Mouse (Mus musculus) hindbrain, embryonic 14.5 days (tissue): Measurements from ENCODE around the gene Psd. TPM values are rescaled to one million over a fixed set of nuclear protein-coding genes. Genes with fewer than 3 reads are reported as not detected.

ENCODE experiments used
- ATAC-seq: fragments of 200-750 bp; cut with Nextera tagmentation; 2 replicates; pipeline ENCODE4 v1.8.0; 2017; ENCODE audit warnings: moderate number of reproducible peaks, mild to moderate bottlenecking, moderate TSS enrichment, moderate library complexity; ENCODE audit not compliant: low FRiP score
- DNase-seq: peaks from one replicate; pipeline ENCODE4 v3.0.0-alpha.2; 2015; ENCODE audit warnings: low spot score
- H3K27ac ChIP-seq: fragments of 300-500 bp; sonication (generic); 2 replicates; pipeline ENCODE4 v1.5.1; 2014; ENCODE audit warnings: mild to moderate bottlenecking, moderate library complexity
- H3K27me3 ChIP-seq: fragments of 300-500 bp; sonication (generic); 2 replicates; pipeline ENCODE4 v1.6.1; 2014; ENCODE audit warnings: mild to moderate bottlenecking, low read length, mixed read lengths; ENCODE audit not compliant: control insufficient read depth, insufficient read depth
- H3K36me3 ChIP-seq: fragments of 300-500 bp; sonication (generic); replicated peaks from 2 replicates; pipeline ENCODE4 v1.6.1; 2014; ENCODE audit not compliant: control insufficient read depth, insufficient read depth
- H3K4me1 ChIP-seq: fragments of 300-500 bp; sonication (generic); replicated peaks from 2 replicates; pipeline ENCODE4 v1.6.1; 2014; ENCODE audit warnings: antibody characterized with exemption, low read length, mixed read lengths; ENCODE audit not compliant: control insufficient read depth, insufficient read depth
- H3K4me2 ChIP-seq: fragments of 300-500 bp; sonication (generic); replicated peaks from 2 replicates; pipeline ENCODE4 v1.6.1; 2014; ENCODE audit warnings: mild to moderate bottlenecking, moderate library complexity
- H3K4me3 ChIP-seq: fragments of 300-500 bp; sonication (generic); replicated peaks from 2 replicates; pipeline ENCODE4 v1.5.1; 2014; ENCODE audit warnings: mild to moderate bottlenecking, low read length
- H3K9ac ChIP-seq: fragments of 300-500 bp; sonication (generic); 2 replicates; pipeline ENCODE4 v1.6.1; 2014
- H3K9me3 ChIP-seq: fragments of 300-500 bp; sonication (generic); 2 replicates; pipeline ENCODE4 v1.6.1; 2016; ENCODE audit warnings: low read length; ENCODE audit not compliant: control insufficient read depth
- WGBS: fragments of 180-500 bp; shearing (Covaris S2); extraction: QIAGEN DNeasy Blood & Tissue Kit; methylation state at CpG from one replicate; pipeline ENCODE4 v1.1.7; 2014; 5-methylcytosine and 5-hydroxymethylcytosine counted together
- polyA plus RNA-seq: library from polyadenylated mRNA; unstranded; fragments of >200 nt; fragmentation: Nextera tagmentation; extraction: Ambion mirVana; gene quantifications from 2 replicates; pipeline ENCODE4 v1.2.1, GENCODE M21; 2014

Gene Psd
- polyA plus RNA-seq, 1 experiment from 2014 or later, result 131 TPM

DNA sequence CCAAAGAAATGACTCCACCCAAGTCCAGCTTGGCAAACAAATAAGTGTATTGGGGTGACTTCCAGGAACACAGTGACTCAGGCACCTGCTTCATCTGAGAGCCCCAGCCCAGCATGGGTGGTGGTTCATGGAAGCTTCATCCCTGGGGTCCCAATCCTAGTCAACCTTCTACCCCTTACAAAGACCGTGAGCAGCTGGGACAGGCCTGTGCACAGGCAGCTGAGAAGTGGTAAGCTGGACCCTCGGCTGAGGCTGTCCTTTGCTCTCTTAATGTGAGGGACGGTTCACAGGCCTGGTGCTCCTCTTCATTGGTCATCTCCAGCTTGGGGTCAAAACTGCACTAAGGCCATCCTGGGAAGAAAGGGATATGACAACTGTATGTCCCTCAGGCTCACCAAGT, 39.4 kb downstream of the Psd start:
- Histone ChIP-seq H3K9ac (no peak overlapping the region), H3K27me3 (no peaks in the 10 kb centered on the region), H3K9me3 (no peaks in the 10 kb centered on the region), H3K4me1 (no peaks in the 10 kb centered on the region), H3K4me3 (no peak overlapping the region), H3K36me3 (peaks cover 53% of the 10 kb centered on the region), H3K27ac (no peak overlapping the region), H3K4me2 (no peak overlapping the region)
- ATAC-seq (no peak), DNase-seq (no peak)
- WGBS, result 87% methylated on average over 3 of the region's 3 CpGs

DNA sequence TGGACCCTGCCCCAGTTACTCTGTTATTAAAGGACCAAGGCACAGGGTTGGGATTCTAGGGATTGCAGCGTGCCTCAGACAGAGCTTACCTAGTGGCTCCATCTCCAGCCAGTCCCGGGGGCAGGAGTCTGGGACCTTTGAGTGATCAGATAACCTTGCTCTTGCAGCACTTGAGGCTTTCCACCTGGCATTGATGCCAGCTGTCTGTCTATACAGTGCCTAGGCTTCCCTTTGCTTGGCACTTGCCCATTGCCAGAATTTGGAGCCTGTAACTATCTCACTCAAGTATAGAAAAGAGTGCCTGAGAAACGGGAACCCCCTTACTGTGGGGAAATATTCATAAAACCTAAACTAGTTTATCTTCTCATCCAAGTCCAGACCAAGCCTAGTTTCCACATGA, 40.0 kb downstream of the Psd start:
- no peak for ATAC-seq
- WGBS, result 94% methylated on average over 3 of the region's 3 CpGs
- H3K9ac ChIP-seq, result no peak overlapping the region
- peaks cover 59% of the 10 kb centered on the region for H3K36me3 ChIP-seq
- H3K4me2 ChIP-seq, result no peak overlapping the region
- H3K4me1 ChIP-seq, result no peaks in the 10 kb centered on the region
- H3K27me3 ChIP-seq, result no peaks in the 10 kb centered on the region
- H3K9me3 ChIP-seq, result no peaks in the 10 kb centered on the region
- H3K4me3 ChIP-seq, result no peak overlapping the region
- H3K27ac ChIP-seq, result no peak overlapping the region
- no peak for DNase-seq

DNA sequence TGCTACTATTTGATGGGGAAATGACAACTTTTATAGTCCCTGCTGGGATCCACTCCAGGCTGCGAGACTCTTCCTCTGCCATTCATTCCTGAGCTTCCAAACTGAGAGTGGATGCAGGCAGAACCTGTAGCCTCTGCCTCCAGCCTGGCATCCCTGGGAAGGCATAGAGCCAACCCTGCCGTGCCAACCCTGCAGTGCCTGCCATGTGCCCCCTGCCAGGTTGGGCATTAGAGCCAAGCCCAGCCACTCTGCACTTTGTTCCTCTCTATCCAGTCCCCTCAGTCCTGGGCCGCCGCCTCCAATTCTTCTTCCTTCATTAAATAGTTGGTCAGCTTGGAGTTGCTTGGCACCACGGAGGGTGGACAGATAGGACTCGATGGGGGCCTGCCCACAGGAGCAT, 40.9 kb downstream of the Psd start:
- Histone ChIP-seq H3K4me1 (no peaks in the 10 kb centered on the region), H3K36me3 (peaks cover 68% of the 10 kb centered on the region), H3K27me3 (no peaks in the 10 kb centered on the region), H3K4me2 (no peak overlapping the region), H3K4me3 (no peak overlapping the region), H3K9me3 (no peaks in the 10 kb centered on the region), H3K9ac (no peak overlapping the region), H3K27ac (no peak overlapping the region)
- 90% methylated on average over 6 of the region's 6 CpGs for WGBS
- no peak for DNase-seq
- no peak for ATAC-seq

DNA sequence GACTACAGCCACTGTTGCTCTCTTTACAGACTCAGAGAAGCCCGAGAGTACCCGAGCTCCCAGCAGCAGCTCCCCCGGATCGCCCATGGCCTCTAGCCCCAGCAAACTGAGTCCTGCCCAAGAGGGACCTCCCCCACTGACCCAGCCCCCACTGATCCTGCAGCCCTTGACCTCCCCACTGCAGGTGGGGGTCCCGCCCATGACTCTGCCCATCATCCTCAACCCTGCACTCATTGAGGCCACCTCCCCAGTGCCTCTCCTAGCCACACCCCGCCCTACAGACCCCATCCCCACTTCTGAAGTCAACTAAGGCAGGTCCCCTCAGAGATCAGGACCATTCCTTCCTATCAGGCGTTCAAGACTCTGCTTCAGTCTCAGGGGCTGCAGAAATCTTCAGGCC, 41.3 kb downstream of the Psd start:
- no peaks in the 10 kb centered on the region for H3K4me1 ChIP-seq

DNA sequence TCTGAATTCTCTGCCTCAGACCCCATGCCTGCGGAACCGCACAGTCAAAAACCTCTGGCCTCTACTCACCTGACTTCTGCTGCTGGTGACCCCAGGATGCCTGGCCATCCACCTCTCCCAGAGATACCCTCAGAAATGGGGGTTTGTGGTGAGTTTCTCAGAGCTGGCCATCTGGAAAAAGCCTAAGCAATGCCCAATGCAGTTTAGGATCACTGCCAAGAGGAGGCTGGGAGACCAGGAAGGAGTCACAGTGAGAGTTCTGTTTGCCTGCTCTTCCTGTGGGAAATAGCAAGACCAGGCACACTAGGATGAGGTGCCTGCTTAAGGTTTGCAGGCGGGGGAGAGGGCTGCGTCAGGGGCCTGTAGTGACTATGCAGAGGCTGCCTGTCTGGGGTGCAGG, 42.3 kb downstream of the Psd start:
- no peak for DNase-seq
- Histone ChIP-seq H3K9ac (no peak overlapping the region), H3K27ac (no peak overlapping the region), H3K4me2 (no peak overlapping the region), H3K27me3 (no peaks in the 10 kb centered on the region), H3K9me3 (no peaks in the 10 kb centered on the region), H3K36me3 (peaks cover 82% of the 10 kb centered on the region), H3K4me1 (no peaks in the 10 kb centered on the region), H3K4me3 (no peak overlapping the region)
- ATAC-seq, result no peak
- WGBS, result 93% methylated on average over 4 of the region's 4 CpGs

More for the DNA sequence above, 41.3 kb downstream of the Psd start:
- Histone ChIP-seq H3K27me3 (no peaks in the 10 kb centered on the region), H3K27ac (no peak overlapping the region), H3K4me2 (no peak overlapping the region), H3K4me3 (no peak overlapping the region), H3K36me3 (peaks cover 72% of the 10 kb centered on the region), H3K9me3 (no peaks in the 10 kb centered on the region), H3K9ac (no peak overlapping the region)
- 84% methylated on average over 7 of the region's 7 CpGs for WGBS
- ATAC-seq, result no peak
- no peak for DNase-seq

DNA sequence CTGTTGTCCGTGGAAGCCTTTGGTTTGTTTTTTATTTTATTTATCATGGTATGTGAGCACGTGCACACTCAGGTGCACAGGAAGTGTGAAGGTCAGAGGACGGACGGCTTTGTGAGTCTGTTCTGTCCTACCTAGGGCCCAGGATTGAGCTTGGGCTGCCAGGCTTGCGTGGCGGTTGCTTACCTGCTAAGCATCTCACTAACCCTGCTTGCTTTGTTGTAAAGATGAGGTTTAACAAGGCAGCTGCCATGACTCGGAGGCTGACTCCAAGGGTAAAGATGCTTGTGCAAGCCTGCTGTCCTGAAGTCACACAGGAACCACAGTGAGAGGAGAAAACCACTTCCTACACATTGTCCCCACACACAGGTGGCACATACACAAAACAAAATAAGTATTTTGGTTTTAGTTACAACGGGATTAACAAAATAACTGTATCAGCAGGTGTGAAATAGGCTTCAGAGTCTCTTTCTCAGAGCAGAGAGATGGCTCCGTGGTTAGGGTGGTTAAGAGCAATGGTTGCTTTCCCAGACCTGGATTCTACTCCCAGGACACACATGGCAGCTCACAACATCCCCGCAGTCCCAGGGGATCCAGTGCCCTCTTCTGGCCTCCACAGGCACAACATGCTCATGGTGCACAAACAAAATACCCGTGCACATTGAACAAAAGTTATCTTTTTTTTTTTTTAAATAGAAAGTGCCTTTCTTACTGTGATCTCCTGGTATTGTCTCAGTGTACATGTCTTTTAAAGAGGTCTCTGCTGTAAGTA, 44.7 kb downstream of the Psd start:
- Histone ChIP-seq H3K4me2 (no peak overlapping the region), H3K9me3 (no peaks in the 10 kb centered on the region), H3K4me3 (no peak overlapping the region), H3K27me3 (no peaks in the 10 kb centered on the region), H3K27ac (no peak overlapping the region), H3K4me1 (no peaks in the 10 kb centered on the region), H3K36me3 (peaks cover 94% of the 10 kb centered on the region), H3K9ac (no peak overlapping the region)
- ATAC-seq, result no peak
- 96% methylated on average over 11 of the region's 11 CpGs for WGBS
- DNase-seq, result no peak

DNA sequence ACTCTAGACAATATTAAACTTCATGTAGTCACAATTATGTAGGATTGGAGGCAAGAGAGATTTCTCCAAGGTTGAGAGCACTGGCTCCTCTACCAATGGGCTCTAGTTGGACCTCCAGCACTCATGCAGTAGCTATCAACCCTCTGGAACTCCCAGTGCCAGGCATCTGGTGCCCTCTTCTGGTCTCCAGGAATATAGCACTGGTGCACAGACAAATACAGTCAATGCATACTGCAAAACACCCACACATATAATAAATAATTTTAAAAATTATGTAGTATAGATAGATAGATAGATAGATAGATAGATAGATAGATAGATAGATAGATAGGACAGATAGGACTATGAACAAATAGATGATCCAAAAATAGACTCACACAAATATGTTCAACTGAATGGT, 51.6 kb downstream of the Psd start:
- H3K4me1 ChIP-seq, result no peaks in the 10 kb centered on the region
- no peak for ATAC-seq
- H3K27ac ChIP-seq, result no peak overlapping the region
- H3K9ac ChIP-seq, result no peak overlapping the region
- peaks cover 81% of the 10 kb centered on the region for H3K36me3 ChIP-seq
- H3K9me3 ChIP-seq, result no peaks in the 10 kb centered on the region
- DNase-seq, result no peak
- no peaks in the 10 kb centered on the region for H3K27me3 ChIP-seq
- H3K4me3 ChIP-seq, result no peak overlapping the region
- no peak overlapping the region for H3K4me2 ChIP-seq

DNA sequence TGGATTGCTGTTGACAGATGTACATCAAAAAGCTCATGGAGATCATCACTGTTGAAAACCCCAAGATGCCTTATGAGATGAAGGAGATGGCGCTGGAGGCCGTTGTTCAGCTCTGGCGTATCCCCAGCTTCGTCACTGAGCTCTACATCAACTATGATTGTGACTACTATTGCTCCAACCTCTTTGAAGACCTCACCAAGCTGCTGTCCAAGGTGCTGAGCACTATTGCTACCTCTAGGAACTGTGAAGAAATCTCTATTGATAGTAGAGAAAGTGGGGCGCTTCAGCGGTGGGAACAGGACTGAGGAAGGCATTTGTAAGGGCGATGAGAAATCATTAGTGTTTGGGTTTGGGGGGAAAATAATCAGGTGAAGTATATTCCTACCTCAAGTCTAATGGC, 62.2 kb downstream of the Psd start:
- H3K4me1 ChIP-seq, result no peaks in the 10 kb centered on the region
- H3K27me3 ChIP-seq, result no peaks in the 10 kb centered on the region
- no peak overlapping the region for H3K9ac ChIP-seq
- ATAC-seq (no peak), DNase-seq (no peak)
- H3K36me3 ChIP-seq, result peaks cover 97% of the 10 kb centered on the region
- H3K9me3 ChIP-seq, result no peaks in the 10 kb centered on the region
- H3K4me3 ChIP-seq, result no peak overlapping the region
- H3K4me2 ChIP-seq, result no peak overlapping the region
- 92% methylated on average over 7 of the region's 7 CpGs for WGBS
- no peak overlapping the region for H3K27ac ChIP-seq
